Mouse (Mus musculus) ES-Bruce4 (cell line): ENCODE measurements around the gene Apex1. TPM values are rescaled to one million over a fixed set of nuclear protein-coding genes. Genes with fewer than 3 reads are reported as not detected.
"Not testable (repeated sequence)": the region's sequence is repeated elsewhere in the genome, so short reads cannot be mapped to it uniquely, and the experiment has no call there.

Experiments used
- H3K27ac ChIP-seq: 2 replicates; pipeline ENCODE4 v1.5.1; 2012; ENCODE audit warnings: low read length, inconsistent platforms; ENCODE audit not compliant: insufficient read depth
- H3K27me3 ChIP-seq: 2 replicates; pipeline ENCODE4 v1.6.1; 2012; ENCODE audit warnings: mild to moderate bottlenecking, low read length, inconsistent platforms; ENCODE audit not compliant: control insufficient read depth, poor library complexity, insufficient read depth, severe bottlenecking
- H3K36me3 ChIP-seq: 2 replicates; pipeline ENCODE4 v1.6.1; 2012; ENCODE audit warnings: inconsistent platforms, mild to moderate bottlenecking, low read length, moderate library complexity; ENCODE audit not compliant: control insufficient read depth, poor library complexity, insufficient read depth, severe bottlenecking
- H3K4me1 ChIP-seq: one replicate; pipeline ENCODE4 v1.8.1; 2011; ENCODE audit warnings: low read length; ENCODE audit not compliant: control insufficient read depth, insufficient read depth
- H3K4me3 ChIP-seq: 2 replicates; pipeline ENCODE4 v1.5.1; 2011; ENCODE audit warnings: low read depth, mild to moderate bottlenecking, low read length
- H3K9ac ChIP-seq: 2 replicates; pipeline ENCODE4 v1.6.1; 2012; ENCODE audit warnings: low read depth, mild to moderate bottlenecking, inconsistent platforms; ENCODE audit not compliant: poor library complexity, severe bottlenecking
- H3K9me3 ChIP-seq: replicated peaks from 2 replicates; pipeline ENCODE4 v1.6.1; 2012; ENCODE audit warnings: mild to moderate bottlenecking, low read length, inconsistent platforms; ENCODE audit not compliant: control insufficient read depth, poor library complexity, insufficient read depth, severe bottlenecking
- CTCF ChIP-seq: IDR thresholded peaks from one replicate; pipeline ENCODE4 v1.8.1; 2011; ENCODE audit warnings: low read depth, low read length
- EP300 ChIP-seq: IDR thresholded peaks from 2 replicates; pipeline ENCODE4 v1.6.1; 2011; ENCODE audit warnings: low read depth, low read length; ENCODE audit not compliant: insufficient read depth
- POLR2A ChIP-seq: IDR thresholded peaks from one replicate; pipeline ENCODE4 v1.8.1; 2011; ENCODE audit warnings: low read length; ENCODE audit not compliant: insufficient read depth
- polyA plus RNA-seq: library from polyadenylated mRNA; stranded (reverse); fragments of >200 nt; gene quantifications from 2 replicates; pipeline ENCODE4 v1.2.4, GENCODE M21; 2011; ENCODE audit warnings: low read depth; ENCODE audit not compliant: missing spikeins, insufficient read depth, insufficient read length

Apex1 gene
- polyA plus RNA-seq, 1 experiment: 181 TPM

DNA sequence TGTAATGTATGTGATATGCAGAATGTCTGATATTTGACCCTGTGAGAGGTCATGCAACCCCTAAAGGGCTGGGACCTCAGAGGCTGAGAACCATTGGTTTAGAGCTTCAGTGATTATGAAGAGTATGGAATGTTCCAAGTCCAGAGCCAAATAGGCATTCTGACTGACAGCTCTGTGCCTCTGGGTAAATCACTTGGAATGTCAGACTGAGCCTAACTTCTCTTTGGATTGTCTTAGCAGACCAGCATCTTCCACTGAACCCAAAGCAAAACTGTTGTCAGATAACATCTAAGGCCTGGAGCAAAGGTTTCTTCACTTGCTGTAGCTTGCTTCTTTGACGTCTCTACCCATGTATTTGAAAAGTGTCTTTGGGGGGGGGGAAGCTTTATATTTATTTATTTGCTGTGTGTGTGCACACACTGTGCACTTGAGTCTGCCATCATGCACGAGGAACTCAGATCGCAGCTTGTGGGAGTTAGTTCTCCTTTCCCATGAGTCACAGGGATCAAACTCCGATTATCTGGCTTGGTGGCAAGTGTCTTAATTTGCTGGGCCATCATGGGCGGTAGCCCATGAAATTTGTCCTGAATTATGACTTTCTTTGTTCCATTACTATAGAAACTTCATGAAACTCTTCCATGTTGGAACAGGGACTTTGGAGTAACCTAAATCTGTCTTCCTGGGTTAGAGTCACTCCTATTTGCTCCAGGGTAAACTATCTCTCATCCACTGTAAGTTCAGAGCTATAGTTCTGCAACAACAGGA is 43.6 kb downstream of the Apex1 start:
- Histone ChIP-seq H3K9ac (no peak overlapping the region), H3K9me3 (no peaks in the 10 kb centered on the region), H3K4me3 (no peak overlapping the region), H3K27me3 (no peaks in the 10 kb centered on the region), H3K27ac (no peak overlapping the region), H3K36me3 (no peaks in the 10 kb centered on the region; the same call in 1 of the 2 replicates), H3K4me1 (peaks cover 13% of the 10 kb centered on the region)
- no peak for TF ChIP-seq EP300
- TF ChIP-seq POLR2A: no peak
- no peak for TF ChIP-seq CTCF

DNA sequence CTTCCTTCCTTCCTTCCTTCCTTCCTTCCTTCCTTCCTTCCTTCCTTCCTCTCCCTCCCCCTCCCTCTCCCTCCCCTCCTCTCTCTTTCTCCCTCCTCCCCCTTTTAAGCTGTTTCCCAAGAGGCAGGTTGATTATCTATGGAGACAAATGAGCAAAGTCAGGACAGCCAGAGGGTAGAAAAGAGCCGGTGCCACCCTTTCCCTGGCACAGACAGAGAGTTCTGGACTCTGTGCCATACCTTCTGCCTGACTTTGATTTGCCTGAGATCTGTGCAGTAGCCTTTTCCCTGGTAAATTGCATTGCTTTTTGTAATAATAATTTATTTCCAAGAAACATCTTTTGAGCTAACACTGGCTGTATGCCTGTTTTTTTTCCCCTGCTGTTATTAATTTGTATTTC is 44.3 kb downstream of the Apex1 start:
- H3K27me3 ChIP-seq: no peaks in the 10 kb centered on the region
- no peaks in the 10 kb centered on the region for H3K9me3 ChIP-seq
- H3K9ac ChIP-seq: no peak overlapping the region; the same call in 1 of the 2 replicates
- no peak for TF ChIP-seq CTCF
- TF ChIP-seq EP300: no peak
- TF ChIP-seq POLR2A: no peak
- H3K36me3 ChIP-seq: no peaks in the 10 kb centered on the region; the same call in 1 of the 2 replicates
- H3K27ac ChIP-seq: peak overlapping the region; percentile 55; the same call in 1 of the 2 replicates
- H3K4me3 ChIP-seq: no peak overlapping the region
- H3K4me1 ChIP-seq: peaks cover 13% of the 10 kb centered on the region

DNA sequence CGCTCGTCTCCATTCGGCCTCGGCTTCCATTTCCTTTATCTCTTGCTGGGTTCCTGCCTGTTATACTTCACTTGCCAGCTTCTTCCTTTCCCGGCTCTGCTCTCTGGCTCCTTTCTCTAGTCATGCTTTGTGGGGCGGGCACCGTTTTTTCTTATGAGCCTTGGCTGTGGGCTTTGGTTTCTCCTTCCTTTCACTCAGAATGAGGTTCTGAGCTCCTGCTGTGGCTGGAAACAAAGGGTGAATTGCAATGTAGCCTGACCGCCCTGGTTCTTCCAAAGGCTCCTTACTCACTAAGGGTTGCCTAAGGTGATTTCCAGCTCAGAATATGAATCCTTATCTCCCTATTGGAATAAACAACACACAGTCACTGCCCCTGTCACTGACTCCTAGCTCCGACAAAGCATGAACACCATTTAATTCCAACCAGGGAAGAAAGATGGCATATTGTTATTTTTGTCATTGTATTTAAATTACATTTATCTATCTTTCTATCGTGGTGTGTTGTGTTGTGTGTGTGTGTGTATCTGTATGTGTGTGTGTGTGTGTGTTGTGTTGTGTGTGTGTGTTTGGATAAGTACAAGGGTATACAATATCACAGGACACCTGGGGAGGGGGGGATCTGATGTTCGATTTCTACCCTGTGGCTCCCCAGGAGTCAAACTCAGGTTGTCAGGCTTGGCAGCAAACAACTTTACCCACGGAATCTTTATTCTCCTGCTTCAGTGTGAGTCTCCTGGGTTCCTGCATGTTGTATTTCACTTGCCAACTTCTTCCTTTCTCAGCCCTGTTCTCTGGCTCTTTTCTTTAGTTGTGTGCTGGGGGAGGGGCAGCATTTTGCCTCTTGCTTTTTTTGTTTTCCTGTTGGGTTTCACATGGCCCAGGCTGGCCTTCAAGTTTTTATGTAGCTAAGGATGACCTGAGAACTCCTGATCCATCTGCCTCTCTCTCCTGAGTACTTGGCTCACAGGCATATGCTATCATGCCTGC is 45.1 kb downstream of the Apex1 start:
- no peaks in the 10 kb centered on the region for H3K27me3 ChIP-seq

DNA sequence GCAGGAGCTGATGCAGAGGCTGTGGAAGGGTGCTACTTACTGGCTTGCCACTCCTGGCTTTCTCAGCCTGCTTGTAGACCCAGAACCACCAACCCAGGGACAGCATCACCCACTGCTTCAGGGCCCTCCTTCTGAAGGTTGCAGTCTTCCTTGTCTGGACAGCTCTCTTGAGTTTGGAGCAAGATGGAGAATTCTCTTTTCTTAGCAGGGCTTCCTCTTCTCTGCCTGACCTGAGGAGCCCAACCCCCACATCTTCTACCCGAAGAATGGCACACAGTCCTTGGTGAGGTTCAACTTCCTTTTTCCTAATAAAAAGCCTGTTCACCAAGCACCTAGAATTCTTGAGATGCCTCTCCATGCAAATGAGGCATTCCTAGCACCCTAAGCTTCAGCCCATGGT is 46.1 kb downstream of the Apex1 start:
- TF ChIP-seq EP300: no peak
- H3K36me3 ChIP-seq: no peaks in the 10 kb centered on the region
- H3K27ac ChIP-seq: 0 out of 2 replicates have a peak overlapping the region, but pooled peaks have one; percentile 30
- H3K4me1 ChIP-seq: peaks cover 13% of the 10 kb centered on the region
- H3K9me3 ChIP-seq: no peaks in the 10 kb centered on the region
- H3K4me3 ChIP-seq: no peak overlapping the region
- no peak overlapping the region for H3K9ac ChIP-seq
- no peaks in the 10 kb centered on the region for H3K27me3 ChIP-seq

More for the DNA sequence above, 45.1 kb downstream of the Apex1 start:
- Histone ChIP-seq H3K9me3 (no peaks in the 10 kb centered on the region), H3K4me1 (peaks cover 13% of the 10 kb centered on the region), H3K36me3 (no peaks in the 10 kb centered on the region), H3K4me3 (no peak overlapping the region), H3K9ac (no peak overlapping the region; the same call in 1 of the 2 replicates), H3K27ac (peak overlapping the region; percentile 88)
- TF ChIP-seq POLR2A: no peak
- no peak for TF ChIP-seq EP300
- TF ChIP-seq CTCF: no peak

DNA sequence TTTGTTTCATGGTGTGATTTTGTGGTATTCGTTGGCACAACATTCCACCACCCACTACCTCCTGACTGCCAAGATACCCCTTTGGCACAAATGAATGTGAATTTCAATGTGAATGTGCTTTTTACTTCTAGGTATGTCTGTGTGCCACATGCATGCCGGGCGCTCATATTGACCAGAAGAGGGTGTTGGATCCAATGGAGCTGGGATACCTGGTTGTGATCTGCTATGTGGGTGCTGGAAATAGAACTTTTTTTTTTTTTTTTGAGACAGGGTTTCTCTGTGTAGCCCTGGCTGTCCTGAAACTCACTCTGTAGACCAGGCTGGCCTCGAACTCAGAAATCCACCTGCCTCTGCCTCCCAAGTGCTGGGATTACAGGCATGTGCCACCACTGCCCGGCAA is 48.3 kb downstream of the Apex1 start:
- Histone ChIP-seq H3K27ac (0 out of 2 replicates have a peak overlapping the region, but pooled peaks have one; percentile 7), H3K4me1 (peaks cover 13% of the 10 kb centered on the region)
- not testable (repeated sequence) for H3K36me3 ChIP-seq, H3K9ac ChIP-seq, H3K9me3 ChIP-seq, H3K27me3 ChIP-seq, H3K4me3 ChIP-seq

DNA sequence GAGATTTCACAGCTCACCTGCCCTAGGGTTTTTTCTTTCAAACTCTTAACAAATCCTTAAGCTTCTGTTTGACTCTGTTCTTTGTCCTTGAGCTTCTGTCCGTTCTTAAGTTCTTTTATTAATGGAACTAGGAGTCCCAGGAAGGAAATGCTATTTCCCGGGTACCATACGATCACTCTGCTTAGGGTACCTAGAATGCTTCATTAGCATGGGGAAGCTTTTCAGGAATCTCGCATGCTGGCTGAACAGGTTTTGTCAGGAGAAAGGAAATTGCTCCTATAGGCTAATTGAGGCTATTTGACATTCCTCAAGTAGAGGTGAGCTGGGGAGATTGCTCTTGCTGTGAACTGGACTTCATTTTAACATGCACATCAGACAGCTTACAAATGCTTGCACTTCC is 48.9 kb downstream of the Apex1 start:
- H3K9ac ChIP-seq: no peak overlapping the region
- no peaks in the 10 kb centered on the region for H3K27me3 ChIP-seq
- H3K4me3 ChIP-seq: no peak overlapping the region
- no peaks in the 10 kb centered on the region for H3K9me3 ChIP-seq
- peaks cover 12% of the 10 kb centered on the region for H3K4me1 ChIP-seq
- H3K27ac ChIP-seq: peak overlapping the region; percentile 45; the same call in 1 of the 2 replicates
- TF ChIP-seq POLR2A (no peak), EP300 (no peak), CTCF (no peak)
- no peaks in the 10 kb centered on the region for H3K36me3 ChIP-seq
